Mouse (Mus musculus) embryonic facial prominence, embryonic 12.5 days (tissue): ENCODE measurements at regions not wholly inside any gene's neighbourhood (a gene's known extent, or its start where the extent isn't known, plus 50 kb on each side); places are given as distances from the start of the nearest gene placed in this dataset.
"Not testable (repeated sequence)": the region's sequence is repeated elsewhere in the genome, so short reads cannot be mapped to it uniquely, and the experiment has no call there.

ENCODE experiments used
- ATAC-seq: fragments of 200-750 bp; cut with Nextera tagmentation; 2 replicates; pipeline ENCODE4 v1.8.0; 2017; ENCODE audit not compliant: insufficient number of reproducible peaks, insufficient read depth, low FRiP score, low TSS enrichment
- H3K27ac ChIP-seq: fragments of 300-500 bp; sonication (generic); 2 replicates; pipeline ENCODE4 v1.5.1; 2016; ENCODE audit warnings: mild to moderate bottlenecking
- H3K27me3 ChIP-seq: fragments of 300-500 bp; sonication (generic); 2 replicates; pipeline ENCODE4 v1.6.1; 2016; ENCODE audit warnings: mild to moderate bottlenecking, moderate library complexity
- H3K36me3 ChIP-seq: fragments of 300-500 bp; sonication (generic); 2 replicates; pipeline ENCODE4 v1.6.1; 2016; ENCODE audit warnings: mild to moderate bottlenecking
- H3K4me1 ChIP-seq: fragments of 300-500 bp; sonication (generic); 2 replicates; pipeline ENCODE4 v1.6.1; 2016
- H3K4me2 ChIP-seq: fragments of 300-500 bp; sonication (generic); replicated peaks from 2 replicates; pipeline ENCODE4 v1.6.1; 2016; ENCODE audit warnings: mild to moderate bottlenecking, moderate library complexity
- H3K4me3 ChIP-seq: fragments of 300-500 bp; sonication (generic); 2 replicates; pipeline ENCODE4 v1.5.1; 2016; ENCODE audit warnings: mild to moderate bottlenecking
- H3K9ac ChIP-seq: fragments of 300-500 bp; sonication (generic); 2 replicates; pipeline ENCODE4 v1.6.1; 2016; ENCODE audit warnings: mild to moderate bottlenecking, moderate library complexity
- H3K9me3 ChIP-seq: fragments of 300-500 bp; sonication (generic); 2 replicates; pipeline ENCODE4 v1.6.1; 2016; ENCODE audit warnings: mild to moderate bottlenecking, moderate library complexity
- WGBS: fragments of 180-500 bp; shearing (Covaris S2); methylation state at CpG from one replicate; pipeline ENCODE4 v1.1.7; 2016; 5-methylcytosine and 5-hydroxymethylcytosine counted together

- Histone ChIP-seq H3K4me3 (no peak overlapping the region), H3K27ac (no peak overlapping the region), H3K4me2 (no peak overlapping the region), H3K36me3 (no peaks in the 10 kb centered on the region), H3K4me1 (peaks cover 10% of the 10 kb centered on the region; the same call in 1 of the 2 replicates), H3K27me3 (no peaks in the 10 kb centered on the region), H3K9ac (no peak overlapping the region), H3K9me3 (no peaks in the 10 kb centered on the region)
- no peak for ATAC-seq
These were observed 391.2 kb downstream of the Fign start for GRCm38 (mm10) chr2:63706643-63707042.

GRCm38 (mm10) chr2:63706183-63706582 lies 391.7 kb downstream of the Fign start:
- no peak overlapping the region for H3K4me2 ChIP-seq
- no peak overlapping the region for H3K9ac ChIP-seq
- 49% methylated on average over 3 of the region's 3 CpGs for WGBS
- no peaks in the 10 kb centered on the region for H3K36me3 ChIP-seq
- peaks cover 10% of the 10 kb centered on the region; the same call in 1 of the 2 replicates for H3K4me1 ChIP-seq
- no peaks in the 10 kb centered on the region for H3K27me3 ChIP-seq
- no peaks in the 10 kb centered on the region for H3K9me3 ChIP-seq
- no peak overlapping the region for H3K27ac ChIP-seq
- ATAC-seq: no peak
- no peak overlapping the region for H3K4me3 ChIP-seq

GRCm38 (mm10) chr2:63702333-63703096 lies 395.3 kb downstream of the Fign start:
- WGBS: under 1% methylated on average over 22 of the region's 22 CpGs
- Histone ChIP-seq H3K9ac (peak overlapping the region; percentile 41), H3K4me3 (peak overlapping the region; percentile 32), H3K4me1 (peaks cover 10% of the 10 kb centered on the region; the same call in 1 of the 2 replicates), H3K4me2 (peak overlapping the region; percentile 68), H3K36me3 (no peaks in the 10 kb centered on the region), H3K27me3 (0 out of 2 replicates have a peak, but pooled peaks cover 3% of the 10 kb centered on the region), H3K9me3 (no peaks in the 10 kb centered on the region), H3K27ac (peak overlapping the region; percentile 12; the same call in 1 of the 2 replicates)
- ATAC-seq: peak; percentile 92

- no peaks in the 10 kb centered on the region for H3K36me3 ChIP-seq
- peak overlapping the region; percentile 32 for H3K4me3 ChIP-seq
- 25% methylated on average over 13 of the region's 13 CpGs for WGBS
- H3K4me2 ChIP-seq: peak overlapping the region; percentile 68
- peaks cover 10% of the 10 kb centered on the region; the same call in 1 of the 2 replicates for H3K4me1 ChIP-seq
- H3K27me3 ChIP-seq: 0 out of 2 replicates have a peak, but pooled peaks cover 3% of the 10 kb centered on the region
- no peaks in the 10 kb centered on the region for H3K9me3 ChIP-seq
- H3K27ac ChIP-seq: peak overlapping the region; percentile 12; the same call in 1 of the 2 replicates
- ATAC-seq: no peak
- peak overlapping the region; percentile 41; the same call in 1 of the 2 replicates for H3K9ac ChIP-seq
These were observed 396.0 kb downstream of the Fign start for GRCm38 (mm10) chr2:63701861-63702260.

GRCm38 (mm10) chr2:63700255-63700654 lies 397.6 kb downstream of the Fign start:
- no peak overlapping the region for H3K9ac ChIP-seq
- WGBS: 13% methylated on average over 3 of the region's 3 CpGs
- 0 out of 2 replicates have a peak, but pooled peaks have one; percentile 25 for ATAC-seq

GRCm38 (mm10) chr2:63669700-63670099 lies 428.1 kb downstream of the Fign start:
- no peaks in the 10 kb centered on the region for H3K36me3 ChIP-seq
- 58% methylated on average over 3 of the region's 3 CpGs for WGBS
- no peak overlapping the region for H3K4me3 ChIP-seq
- H3K27ac ChIP-seq: no peak overlapping the region
- ATAC-seq: 0 out of 2 replicates have a peak, but pooled peaks have one; percentile 28
- H3K4me1 ChIP-seq: no peaks in the 10 kb centered on the region
- no peaks in the 10 kb centered on the region for H3K27me3 ChIP-seq
- no peak overlapping the region for H3K4me2 ChIP-seq
- H3K9me3 ChIP-seq: no peaks in the 10 kb centered on the region
- no peak overlapping the region for H3K9ac ChIP-seq

More at GRCm38 (mm10) chr2:63700255-63700654, 397.6 kb downstream of the Fign start:
- no peaks in the 10 kb centered on the region for H3K9me3 ChIP-seq
- no peaks in the 10 kb centered on the region for H3K36me3 ChIP-seq
- peaks cover 10% of the 10 kb centered on the region; the same call in 1 of the 2 replicates for H3K4me1 ChIP-seq
- no peak overlapping the region for H3K4me3 ChIP-seq
- no peak overlapping the region for H3K4me2 ChIP-seq
- H3K27me3 ChIP-seq: 0 out of 2 replicates have a peak, but pooled peaks cover 3% of the 10 kb centered on the region
- H3K27ac ChIP-seq: no peak overlapping the region

GRCm38 (mm10) chr2:63668784-63669183 lies 429.1 kb downstream of the Fign start:
- WGBS: 82% methylated on average over 7 of the region's 7 CpGs

GRCm38 (mm10) chr2:63659947-63660346 lies 437.9 kb downstream of the Fign start:
- not testable (repeated sequence) for H3K4me1 ChIP-seq, H3K36me3 ChIP-seq, H3K9ac ChIP-seq, H3K4me3 ChIP-seq, H3K27me3 ChIP-seq, H3K9me3 ChIP-seq, H3K4me2 ChIP-seq, ATAC-seq, H3K27ac ChIP-seq
- WGBS: 83% methylated on average over 2 of the region's 2 CpGs

More at GRCm38 (mm10) chr2:63668784-63669183, 429.1 kb downstream of the Fign start:
- Histone ChIP-seq H3K27ac (no peak overlapping the region), H3K4me2 (no peak overlapping the region), H3K4me3 (no peak overlapping the region), H3K36me3 (no peaks in the 10 kb centered on the region), H3K9me3 (no peaks in the 10 kb centered on the region), H3K9ac (no peak overlapping the region), H3K27me3 (no peaks in the 10 kb centered on the region), H3K4me1 (no peaks in the 10 kb centered on the region)
- ATAC-seq: no peak
